Mouse (Mus musculus) common myeloid progenitor, adult 5-6 weeks (primary cell): ENCODE measurements at regions not wholly inside any gene's neighbourhood (a gene's known extent, or its start where the extent isn't known, plus 50 kb on each side); places are given as distances from the start of the nearest gene placed in this dataset.

ENCODE experiments used
- ATAC-seq: replicated peaks from 2 replicates; pipeline ENCODE4 v1.8.0; 2016; ENCODE audit warnings: low read depth, mild to moderate bottlenecking, moderate TSS enrichment, inconsistent platforms; ENCODE audit not compliant: poor library complexity, severe bottlenecking

DNA sequence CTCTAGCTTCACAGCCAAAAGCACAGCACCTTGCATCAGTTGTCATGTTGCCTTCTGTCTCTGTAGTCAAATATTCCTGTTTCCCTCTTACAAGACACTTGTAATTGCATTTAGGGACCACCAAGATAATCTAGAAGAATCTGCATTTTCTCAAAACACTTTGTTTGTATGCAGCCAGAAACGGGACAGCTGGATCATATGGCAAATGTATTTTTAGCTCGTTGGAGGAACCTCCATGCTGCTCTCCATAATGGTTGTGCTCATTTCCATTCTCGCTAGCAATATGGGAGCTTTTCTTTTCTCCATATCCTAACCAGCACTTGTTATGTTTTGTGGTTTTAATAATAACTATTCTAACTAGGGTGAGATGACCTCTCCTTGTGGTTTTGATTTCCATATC lies 313.3 kb upstream of the Vrk2 start:
- ATAC-seq = no peak

DNA sequence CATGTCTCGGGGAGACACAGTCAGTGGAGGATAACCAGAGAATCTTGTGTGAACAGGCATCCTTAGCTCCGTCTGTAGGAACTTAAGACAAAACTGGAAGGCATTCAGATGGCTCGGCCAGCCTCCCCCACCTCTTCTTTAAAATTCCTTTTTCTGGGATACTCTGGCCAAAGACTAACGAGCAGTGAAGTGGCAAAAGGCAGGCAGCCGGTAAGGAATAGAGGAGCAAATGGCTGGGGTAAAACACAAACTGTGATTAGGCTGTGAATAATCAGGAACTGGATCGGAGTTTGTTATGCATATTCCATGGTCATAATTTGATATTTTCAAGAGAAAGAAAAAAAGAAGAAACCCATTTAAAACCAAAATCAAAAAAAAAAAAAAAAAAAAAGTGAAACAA lies 287.8 kb upstream of the Vrk2 start:
- no peak for ATAC-seq
